Mouse (Mus musculus): Measurements from ENCODE around the gene Slc23a3. TPM values are rescaled to one million over a fixed set of nuclear protein-coding genes. Genes with fewer than 3 reads are reported as not detected.

Slc23a3 gene
- total RNA-seq, 2 experiments from 2014 or later, result 0.60 to 3.5 TPM

DNA sequence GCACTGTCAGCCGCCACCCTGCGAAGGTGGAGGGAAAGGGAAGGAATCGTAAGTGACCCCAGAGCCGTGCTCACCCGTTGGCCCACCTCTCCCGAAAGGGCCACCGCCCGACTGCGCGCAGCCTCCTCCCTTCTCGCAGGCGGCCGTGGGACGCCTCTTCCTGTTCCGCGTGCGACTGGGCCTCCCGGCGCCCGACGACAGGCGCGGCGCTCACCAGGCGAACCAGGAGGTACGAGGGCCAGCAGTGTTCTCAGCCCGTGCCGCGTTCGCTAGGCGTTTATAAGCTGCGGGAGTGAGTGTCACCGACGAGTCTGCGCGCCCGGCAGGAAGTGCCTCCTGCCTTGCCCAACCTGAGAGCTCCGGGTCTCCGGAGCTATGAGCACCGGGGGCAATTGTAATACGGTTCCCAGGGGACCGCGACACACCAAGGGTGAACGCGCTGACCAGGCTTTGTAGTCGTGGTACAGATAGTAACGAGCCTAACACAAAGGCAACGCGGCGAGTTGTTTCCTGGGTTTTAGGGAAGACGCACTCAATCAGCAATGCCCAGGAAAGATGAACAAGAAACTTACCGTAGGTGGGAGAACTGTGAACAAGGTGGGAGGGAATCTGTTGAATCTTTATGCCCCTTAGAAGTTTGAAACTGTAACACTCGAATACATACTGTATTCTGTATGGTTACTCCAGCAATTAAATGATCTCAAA is 7.9 kb upstream of the Slc23a3 start:
- peak; percentile 54 for ATAC-seq (replicated peaks; ENCODE audit: low FRiP score, poor library complexity, severe bottlenecking)

DNA sequence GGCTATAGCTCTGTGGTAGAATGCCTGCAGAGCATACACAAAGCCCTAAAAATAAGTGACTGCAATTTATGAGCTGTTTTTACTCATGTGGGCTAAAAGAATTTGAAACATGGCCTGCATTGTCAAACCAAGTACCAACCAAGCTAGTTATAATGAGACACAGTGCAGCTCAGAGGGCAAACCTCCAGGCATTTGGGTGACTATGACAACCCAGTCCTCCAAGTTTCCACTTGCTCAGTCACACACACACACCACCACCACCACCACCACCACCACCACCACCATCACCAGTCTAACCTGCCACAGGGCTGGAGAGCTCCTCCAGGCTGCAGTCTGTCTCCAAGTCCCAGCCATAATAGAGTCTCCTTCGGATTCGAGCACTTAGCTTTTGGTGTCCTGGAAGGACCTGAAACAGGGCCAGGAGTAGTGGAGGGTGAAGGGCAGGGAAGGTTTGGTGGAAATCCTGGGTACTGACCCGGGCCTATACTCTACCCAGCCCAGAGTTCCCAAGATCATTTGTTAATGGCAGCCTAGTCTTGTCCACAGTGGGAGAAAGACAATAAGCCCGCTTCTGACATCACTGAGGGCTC is 7.0 kb upstream of the Slc23a3 start:
- no peak for ATAC-seq (replicated peaks; ENCODE audit: low FRiP score, poor library complexity, severe bottlenecking)

DNA sequence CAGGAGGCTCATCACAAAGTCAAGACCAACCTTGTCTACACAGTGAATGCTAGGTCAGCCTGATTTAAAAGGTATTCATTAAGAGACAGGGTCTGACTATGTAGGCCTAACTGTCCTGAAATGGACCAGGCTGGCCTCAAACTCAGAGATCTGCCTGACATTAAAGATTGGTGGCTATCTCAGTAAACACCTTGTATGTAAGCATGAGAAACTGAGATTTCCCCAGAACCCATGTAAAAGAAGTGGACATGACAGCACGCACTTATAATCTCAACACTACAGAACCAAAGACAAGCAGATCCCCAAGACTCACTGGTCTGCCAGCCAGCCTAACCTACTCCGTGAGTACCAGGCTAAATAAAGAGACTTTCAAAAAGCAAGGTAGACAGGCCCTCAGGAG is 4.8 kb upstream of the Slc23a3 start:
- no peak for ATAC-seq (replicated peaks; ENCODE audit: low FRiP score, poor library complexity, severe bottlenecking)

DNA sequence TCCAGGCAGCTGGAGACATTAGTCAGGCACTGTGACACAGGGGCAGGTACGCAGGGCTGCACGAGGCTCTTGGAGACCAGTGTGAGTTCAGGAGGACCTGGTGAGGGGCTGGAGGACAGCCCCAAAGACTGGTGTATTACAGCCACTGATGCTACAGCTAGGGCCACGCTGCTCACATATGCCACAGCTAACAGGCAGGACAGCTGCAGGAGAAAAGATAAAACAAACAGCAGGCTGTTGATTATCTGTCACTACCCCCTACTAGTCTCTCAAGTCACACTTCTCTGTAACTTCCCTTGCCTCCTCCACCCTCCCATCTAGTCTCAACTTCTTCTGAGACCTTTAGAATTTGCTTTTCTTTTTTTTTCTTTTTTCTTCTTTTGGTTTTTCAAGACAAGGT is 3.0 kb upstream of the Slc23a3 start:
- peak; percentile 82 for ATAC-seq (replicated peaks; ENCODE audit: low FRiP score, poor library complexity, severe bottlenecking)

DNA sequence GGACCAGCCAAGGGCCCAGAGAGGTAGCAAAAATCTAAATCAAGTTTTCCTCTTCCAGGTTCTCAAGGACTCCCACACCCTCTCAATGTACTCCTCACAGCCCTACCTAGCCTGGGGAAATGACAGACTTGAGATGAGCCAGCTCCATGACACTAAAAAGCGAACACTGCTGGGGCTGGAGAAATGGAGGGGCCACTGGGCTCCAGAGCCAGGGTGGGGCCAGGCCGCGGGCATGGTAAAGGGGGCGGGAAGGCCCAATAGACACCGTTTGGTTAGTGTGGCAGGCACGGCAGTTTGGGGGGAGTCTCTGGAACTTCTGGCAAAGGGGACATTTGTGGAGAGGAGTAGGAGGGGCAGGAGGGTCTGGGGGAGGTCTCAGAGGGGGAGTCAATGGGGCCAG is 2.6 kb upstream of the Slc23a3 start:
- ATAC-seq (replicated peaks; ENCODE audit: low FRiP score, poor library complexity, severe bottlenecking), result peak; percentile 28; the same call in 1 of the 2 replicates

DNA sequence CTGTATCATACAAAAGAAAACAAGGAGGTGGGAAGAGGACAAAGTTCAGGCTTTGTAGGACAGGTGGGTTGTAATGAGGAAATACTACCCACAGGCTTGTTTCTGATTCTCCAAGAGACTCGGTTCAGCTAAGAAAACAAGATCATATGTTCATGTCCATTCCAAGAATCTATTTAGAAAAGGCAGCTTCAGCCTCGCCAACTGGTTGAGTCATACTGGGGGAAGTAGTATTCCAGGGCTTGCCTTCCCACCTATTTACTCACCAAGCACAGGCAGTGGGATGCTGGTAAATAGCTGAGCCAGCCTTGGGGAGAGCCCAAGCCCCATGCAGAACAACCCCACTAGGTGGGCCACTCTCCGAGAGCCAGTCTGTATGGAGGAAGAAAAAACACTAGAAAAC is 5.0 kb downstream of the Slc23a3 start:
- ATAC-seq (replicated peaks; ENCODE audit: low FRiP score, poor library complexity, severe bottlenecking), result no peak

DNA sequence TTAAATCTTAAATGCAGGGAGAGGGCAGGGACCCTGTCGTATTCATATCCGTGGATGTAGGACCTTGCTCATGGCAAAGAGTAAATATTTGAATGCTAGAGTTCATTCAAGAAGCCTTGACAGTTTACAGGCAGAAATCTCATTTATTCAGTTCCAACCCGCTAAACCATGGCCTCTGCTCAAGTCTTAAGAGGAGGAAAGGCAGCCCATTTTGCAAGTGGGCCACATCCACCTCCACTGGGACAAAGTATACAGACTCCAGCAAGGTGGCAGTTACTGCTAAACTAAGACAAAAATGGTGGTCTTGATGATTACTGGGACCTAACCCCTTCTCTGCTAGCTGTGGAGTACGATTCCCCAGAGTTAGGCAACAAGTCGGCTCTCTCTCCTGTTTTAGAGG is 8.3 kb downstream of the Slc23a3 start:
- ATAC-seq (replicated peaks; ENCODE audit: low FRiP score, poor library complexity, severe bottlenecking), result peak; percentile 8

DNA sequence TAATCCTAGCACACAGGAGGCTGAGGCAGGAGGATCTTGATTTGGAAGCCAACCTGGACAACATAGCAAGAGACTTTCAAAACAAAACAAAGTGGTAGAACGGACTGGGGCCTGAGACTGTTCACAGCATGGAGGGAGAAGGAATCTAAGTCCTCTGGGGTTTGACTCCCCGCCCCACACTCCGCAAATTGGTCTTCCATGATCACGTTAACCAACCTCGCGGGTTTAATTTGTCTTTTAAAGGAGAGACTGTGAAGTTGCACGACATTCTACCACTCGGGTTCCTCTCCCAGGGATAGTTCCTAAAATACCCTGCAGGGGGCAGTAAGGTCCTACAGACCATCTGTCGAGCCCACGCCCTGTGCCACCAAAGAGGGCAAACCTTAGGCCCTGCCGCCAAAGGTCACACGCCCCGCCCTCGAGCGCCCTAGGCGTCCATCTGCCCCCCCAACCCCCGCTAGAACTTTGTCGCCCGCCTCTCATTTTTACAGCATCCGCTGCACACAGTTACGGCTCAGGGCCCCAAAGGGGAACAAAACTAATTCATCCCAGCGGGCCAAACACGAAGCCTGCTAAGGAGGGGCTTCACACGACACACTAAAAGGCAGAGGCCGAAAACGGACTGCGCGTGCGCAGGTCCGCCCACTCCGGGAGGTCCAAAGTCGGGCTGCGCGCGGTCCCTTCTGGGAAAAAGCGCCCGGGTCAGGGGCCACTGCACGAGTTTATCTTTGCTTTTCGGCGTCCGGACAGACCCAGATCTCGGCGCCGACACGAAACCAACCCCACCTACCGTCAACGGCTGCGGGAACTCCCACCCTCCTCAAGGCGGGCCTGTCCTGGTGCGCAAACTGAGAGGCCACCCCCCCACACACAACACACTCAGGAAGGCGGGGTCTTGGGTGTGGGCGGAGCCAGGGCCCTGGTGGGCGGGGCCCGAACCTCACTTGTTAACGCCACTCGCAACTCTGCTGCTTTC is 9.1 kb downstream of the Slc23a3 start, which contains the start of gene Nhej1:
Gene Nhej1, minus strand, starts transcription at position 855 of the 976 bp plus-strand sequence.
- peak; percentile 90 for ATAC-seq (replicated peaks; ENCODE audit: low FRiP score, poor library complexity, severe bottlenecking)

DNA sequence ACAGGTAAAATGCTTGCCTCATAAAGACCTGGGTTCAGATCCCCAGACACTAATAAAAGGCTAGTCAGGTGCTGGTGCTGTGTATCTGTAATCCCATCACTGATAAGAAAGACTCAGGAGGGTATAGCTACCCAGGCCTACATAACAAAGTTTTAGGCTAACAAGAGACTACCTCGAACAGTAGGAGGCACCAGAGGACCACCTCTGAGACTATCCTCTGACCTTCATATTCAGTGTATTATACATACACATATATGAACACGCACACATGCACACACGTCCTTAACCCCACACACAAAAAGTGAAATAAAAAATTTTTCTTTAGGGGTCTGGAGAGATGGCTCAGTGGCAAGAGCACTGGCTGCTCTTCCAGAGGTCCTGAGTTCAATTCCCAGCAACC is 11.5 kb downstream of the Slc23a3 start:
- ATAC-seq (replicated peaks; ENCODE audit: low FRiP score, poor library complexity, severe bottlenecking), result no peak

Other genes starting within 250 kb of the Slc23a3 start
- gene Fev, start 248.5 kb downstream of the Slc23a3 start, total RNA-seq (2015; ENCODE audit: low replicate concordance), result not detected in 2 replicates
- gene Fev, start 248.5 kb downstream of the Slc23a3 start, total RNA-seq (2017; ENCODE audit: low replicate concordance), result not detected in 2 replicates
- not detected in 2 replicates for gene Cryba2, start 240.7 kb downstream of the Slc23a3 start, total RNA-seq (2015; ENCODE audit: low replicate concordance)
- gene Cryba2, start 240.7 kb downstream of the Slc23a3 start, total RNA-seq (2017; ENCODE audit: low replicate concordance), result not detected in 2 replicates
- not detected in 2 replicates for gene Cfap65, start 198.3 kb downstream of the Slc23a3 start, total RNA-seq (2015; ENCODE audit: low replicate concordance)
- gene Cfap65, start 198.3 kb downstream of the Slc23a3 start, total RNA-seq (2017; ENCODE audit: low replicate concordance), result not detected in 2 replicates
- not detected in 2 replicates for gene Ihh, start 182.2 kb downstream of the Slc23a3 start, total RNA-seq (2015; ENCODE audit: low replicate concordance)
- gene Ihh, start 182.2 kb downstream of the Slc23a3 start, total RNA-seq (2017; ENCODE audit: low replicate concordance), result 0.28 TPM in 1 of 2 replicates, not detected in the other
- gene Nhej1, start 8.7 kb downstream of the Slc23a3 start, total RNA-seq (2015; ENCODE audit: low replicate concordance), result 0.77 and 8.2 TPM in 2 replicates
- 4.0 and 10.0 TPM in 2 replicates for gene Nhej1, start 8.7 kb downstream of the Slc23a3 start, total RNA-seq (2017; ENCODE audit: low replicate concordance)
- gene Cnppd1, start 8.8 kb upstream of the Slc23a3 start, total RNA-seq (2015; ENCODE audit: low replicate concordance), result 41.6 and 42.7 TPM in 2 replicates
- 135 and 169 TPM in 2 replicates for gene Cnppd1, start 8.8 kb upstream of the Slc23a3 start, total RNA-seq (2017; ENCODE audit: low replicate concordance)
- gene Retreg2, start 8.9 kb upstream of the Slc23a3 start, total RNA-seq (2015; ENCODE audit: low replicate concordance), result 30.7 and 38.0 TPM in 2 replicates
- 45.0 and 54.0 TPM in 2 replicates for gene Retreg2, start 8.9 kb upstream of the Slc23a3 start, total RNA-seq (2017; ENCODE audit: low replicate concordance)
- 15.9 and 28.2 TPM in 2 replicates for gene Zfand2b, start 34.8 kb upstream of the Slc23a3 start, total RNA-seq (2015; ENCODE audit: low replicate concordance)
- gene Zfand2b, start 34.8 kb upstream of the Slc23a3 start, total RNA-seq (2017; ENCODE audit: low replicate concordance), result 43.3 and 49.6 TPM in 2 replicates
- gene Abcb6, start 46.5 kb upstream of the Slc23a3 start, total RNA-seq (2015; ENCODE audit: low replicate concordance), result 78.2 and 93.0 TPM in 2 replicates
- 62.9 and 70.7 TPM in 2 replicates for gene Abcb6, start 46.5 kb upstream of the Slc23a3 start, total RNA-seq (2017; ENCODE audit: low replicate concordance)
- 8.3 and 10.4 TPM in 2 replicates for gene Ankzf1, start 58.3 kb upstream of the Slc23a3 start, total RNA-seq (2015; ENCODE audit: low replicate concordance)
- 34.5 and 39.0 TPM in 2 replicates for gene Ankzf1, start 58.3 kb upstream of the Slc23a3 start, total RNA-seq (2017; ENCODE audit: low replicate concordance)
- gene Atg9a, start 58.3 kb upstream of the Slc23a3 start, total RNA-seq (2015; ENCODE audit: low replicate concordance), result 107 and 131 TPM in 2 replicates
- 137 and 142 TPM in 2 replicates for gene Atg9a, start 58.3 kb upstream of the Slc23a3 start, total RNA-seq (2017; ENCODE audit: low replicate concordance)
- 12.3 and 12.9 TPM in 2 replicates for gene Glb1l, start 76.9 kb upstream of the Slc23a3 start, total RNA-seq (2015; ENCODE audit: low replicate concordance)
- 8.1 and 8.6 TPM in 2 replicates for gene Glb1l, start 76.9 kb upstream of the Slc23a3 start, total RNA-seq (2017; ENCODE audit: low replicate concordance)
- gene Stk16, start 76.9 kb upstream of the Slc23a3 start, total RNA-seq (2015; ENCODE audit: low replicate concordance), result 50.4 and 76.9 TPM in 2 replicates
- 31.3 and 50.2 TPM in 2 replicates for gene Stk16, start 76.9 kb upstream of the Slc23a3 start, total RNA-seq (2017; ENCODE audit: low replicate concordance)
- gene Tuba4a, start 86.0 kb upstream of the Slc23a3 start, total RNA-seq (2015; ENCODE audit: low replicate concordance), result 433 and 471 TPM in 2 replicates
- gene Tuba4a, start 86.0 kb upstream of the Slc23a3 start, total RNA-seq (2017; ENCODE audit: low replicate concordance), result 280 and 368 TPM in 2 replicates
- not detected in 2 replicates for gene A630095N17Rik, start 98.2 kb upstream of the Slc23a3 start, total RNA-seq (2015; ENCODE audit: low replicate concordance)
- gene A630095N17Rik, start 98.2 kb upstream of the Slc23a3 start, total RNA-seq (2017; ENCODE audit: low replicate concordance), result not detected in 2 replicates
- 186 and 231 TPM in 2 replicates for gene Dnajb2, start 102.5 kb upstream of the Slc23a3 start, total RNA-seq (2015; ENCODE audit: low replicate concordance)
- gene Dnajb2, start 102.5 kb upstream of the Slc23a3 start, total RNA-seq (2017; ENCODE audit: low replicate concordance), result 524 and 744 TPM in 2 replicates
- gene Ptprn, start 130.6 kb upstream of the Slc23a3 start, total RNA-seq (2015; ENCODE audit: low replicate concordance), result not detected in 2 replicates
- gene Ptprn, start 130.6 kb upstream of the Slc23a3 start, total RNA-seq (2017; ENCODE audit: low replicate concordance), result not detected in 2 replicates
- not detected in 2 replicates for gene Resp18, start 144.5 kb upstream of the Slc23a3 start, total RNA-seq (2015; ENCODE audit: low replicate concordance)
- not detected in 2 replicates for gene Resp18, start 144.5 kb upstream of the Slc23a3 start, total RNA-seq (2017; ENCODE audit: low replicate concordance)
- gene Dnpep, start 184.1 kb upstream of the Slc23a3 start, total RNA-seq (2015; ENCODE audit: low replicate concordance), result 14.0 and 20.3 TPM in 2 replicates
- gene Dnpep, start 184.1 kb upstream of the Slc23a3 start, total RNA-seq (2017; ENCODE audit: low replicate concordance), result 7.7 and 11.8 TPM in 2 replicates
- gene Des, start 226.4 kb upstream of the Slc23a3 start, total RNA-seq (2015; ENCODE audit: low replicate concordance), result not detected in 2 replicates
- not detected in 2 replicates for gene Des, start 226.4 kb upstream of the Slc23a3 start, total RNA-seq (2017; ENCODE audit: low replicate concordance)
- gene Speg, start 241.4 kb upstream of the Slc23a3 start, total RNA-seq (2015; ENCODE audit: low replicate concordance), result not detected in 2 replicates
- 1.7 TPM in 1 of 2 replicates, not detected in the other for gene Speg, start 241.4 kb upstream of the Slc23a3 start, total RNA-seq (2017; ENCODE audit: low replicate concordance)